Mouse (Mus musculus) MEL (cell line): ENCODE results near the gene Dmkn. TPM values are rescaled to one million over a fixed set of nuclear protein-coding genes. Genes with fewer than 3 reads are reported as not detected.

Experiments used
- DNase-seq: peaks from one replicate; pipeline ENCODE4 v3.0.0; 2011; ENCODE audit warnings: low read depth, low spot score
- H3K27ac ChIP-seq: 2 replicates; pipeline ENCODE4 v1.5.1; 2012; ENCODE audit warnings: low read depth, mild to moderate bottlenecking, control low read depth, low read length, moderate library complexity; ENCODE audit not compliant: control insufficient read depth
- H3K27me3 ChIP-seq, 2 experiments: fragments of 150-350 bp in 1 of 2; sonication (generic) in 1 of 2; 2 replicates each; pipeline ENCODE4 v1.6.1; 2012; ENCODE audit warnings: low read length in 2 of 2, mild to moderate bottlenecking in 2 of 2, improper control_type of control experiment in 1 of 2, moderate library complexity in 1 of 2; ENCODE audit not compliant: insufficient read depth in 2 of 2, control insufficient read depth in 1 of 2
- H3K36me3 ChIP-seq, 2 experiments: 2 replicates each; pipeline ENCODE4 v1.6.1; 2012 to 2014; ENCODE audit warnings: low read length in 2 of 2, improper control_type of control experiment in 1 of 2, inconsistent platforms in 1 of 2, mild to moderate bottlenecking in 1 of 2; ENCODE audit not compliant: insufficient read depth in 2 of 2, control insufficient read depth in 1 of 2
- H3K4me1 ChIP-seq, 2 experiments: fragments of 150-350 bp in 1 of 2; sonication (generic) in 1 of 2; 2 replicates each; pipeline ENCODE4 v1.6.1; 2012; ENCODE audit warnings: low read length in 2 of 2, improper control_type of control experiment in 1 of 2, mild to moderate bottlenecking in 1 of 2; ENCODE audit not compliant: insufficient read depth in 2 of 2, control insufficient read depth in 1 of 2
- H3K4me3 ChIP-seq, 2 experiments: fragments of 150-350 bp in 1 of 2; sonication (generic) in 1 of 2; 2 replicates each; pipeline ENCODE4 v1.5.1; 2012; ENCODE audit warnings: low read depth in 2 of 2, low read length in 2 of 2, mild to moderate bottlenecking in 2 of 2, moderate library complexity in 2 of 2, control low read depth in 1 of 2, improper control_type of control experiment in 1 of 2; ENCODE audit not compliant: control insufficient read depth in 1 of 2, insufficient read depth in 1 of 2
- H3K79me2 ChIP-seq: 2 replicates; pipeline ENCODE4 v1.6.1; 2012; ENCODE audit warnings: mild to moderate bottlenecking, low read length, moderate library complexity; ENCODE audit not compliant: control insufficient read depth, poor library complexity, insufficient read depth
- H3K9ac ChIP-seq: 2 replicates; pipeline ENCODE4 v1.6.1; 2012; ENCODE audit warnings: low read depth, mild to moderate bottlenecking, control low read depth, low read length, moderate library complexity; ENCODE audit not compliant: control insufficient read depth, poor library complexity, severe bottlenecking
- H3K9me3 ChIP-seq: fragments of 150-350 bp; sonication (generic); replicated peaks from 2 replicates; pipeline ENCODE4 v1.6.1; 2012; ENCODE audit warnings: mild to moderate bottlenecking, low read length, improper control_type of control experiment, moderate library complexity; ENCODE audit not compliant: insufficient read depth
- BHLHE40 ChIP-seq: IDR thresholded peaks from 2 replicates; pipeline ENCODE4 v1.6.1; 2012; ENCODE audit warnings: low read depth, mild to moderate bottlenecking, inconsistent platforms, low read length, improper control_type of control experiment, borderline replicate concordance
- CHD2 ChIP-seq: IDR thresholded peaks from 2 replicates; pipeline ENCODE4 v1.6.1; 2011; ENCODE audit warnings: low read length, improper control_type of control experiment
- CTCF ChIP-seq, 3 experiments: IDR thresholded peaks in 2 of 3; conservative IDR thresholded peaks in 1 of 3; 2 replicates each; pipeline ENCODE4 v1.5.1; 2011 to 2012; ENCODE audit warnings: low read length in 3 of 3, low read depth in 2 of 3, mild to moderate bottlenecking in 2 of 3, improper control_type of control experiment in 1 of 3, inconsistent platforms in 1 of 3, mixed read lengths in 1 of 3, moderate library complexity in 1 of 3; ENCODE audit not compliant: control insufficient read depth in 1 of 3, insufficient read depth in 1 of 3, poor library complexity in 1 of 3, severe bottlenecking in 1 of 3
- JUND ChIP-seq: IDR thresholded peaks from 2 replicates; pipeline ENCODE4 v1.6.1; 2011; ENCODE audit warnings: low read depth, mild to moderate bottlenecking, improper control_type of control experiment, low read length
- KAT2A ChIP-seq: conservative IDR thresholded peaks from 2 replicates; pipeline ENCODE4 v1.6.1; 2012; ENCODE audit warnings: low read depth, low read length, improper control_type of control experiment, inconsistent platforms
- MAFK ChIP-seq: IDR thresholded peaks from 2 replicates; pipeline ENCODE4 v1.6.1; 2011; ENCODE audit warnings: low read depth, mild to moderate bottlenecking, low read length, improper control_type of control experiment, borderline replicate concordance
- MAX ChIP-seq: IDR thresholded peaks from 2 replicates; pipeline ENCODE4 v1.6.1; 2011; ENCODE audit warnings: low read length, improper control_type of control experiment
- MAZ ChIP-seq: IDR thresholded peaks from 2 replicates; pipeline ENCODE4 v1.6.1; 2012; ENCODE audit warnings: low read depth, mild to moderate bottlenecking, inconsistent platforms, low read length, improper control_type of control experiment
- MEF2A ChIP-seq: IDR thresholded peaks from 2 replicates; pipeline ENCODE4 v1.6.1; 2014; ENCODE audit warnings: low read depth, mild to moderate bottlenecking, inconsistent platforms, low read length, improper control_type of control experiment; ENCODE audit not compliant: poor library complexity, insufficient replicate concordance, severe bottlenecking; ENCODE audit errors: extremely low read depth
- MXI1 ChIP-seq: IDR thresholded peaks from 2 replicates; pipeline ENCODE4 v1.6.1; 2011; ENCODE audit warnings: mild to moderate bottlenecking, low read depth, low read length, improper control_type of control experiment
- NELFE ChIP-seq: IDR thresholded peaks from 2 replicates; pipeline ENCODE4 v1.6.1; 2011; ENCODE audit warnings: low read depth, low read length, improper control_type of control experiment
- POLR2A ChIP-seq, 2 experiments: IDR thresholded peaks; 2 replicates each; pipeline ENCODE4 v1.6.1; 2011 to 2012; ENCODE audit warnings: low read length in 2 of 2, mild to moderate bottlenecking in 2 of 2, control low read depth in 1 of 2, improper control_type of control experiment in 1 of 2, low read depth in 1 of 2, moderate library complexity in 1 of 2; ENCODE audit not compliant: control insufficient read depth in 1 of 2, insufficient read depth in 1 of 2, poor library complexity in 1 of 2
- POLR2AphosphoS2 ChIP-seq: IDR thresholded peaks from 2 replicates; pipeline ENCODE4 v1.6.1; 2011; ENCODE audit warnings: low read length, improper control_type of control experiment
- POLR2AphosphoS5 ChIP-seq: IDR thresholded peaks from 2 replicates; pipeline ENCODE4 v1.6.1; 2012; ENCODE audit warnings: low read depth, borderline replicate concordance, mild to moderate bottlenecking, inconsistent platforms, low read length, moderate library complexity, mixed read lengths
- RCOR1 ChIP-seq: IDR thresholded peaks from 2 replicates; pipeline ENCODE4 v1.6.1; 2012; ENCODE audit warnings: low read depth, mild to moderate bottlenecking, inconsistent platforms, low read length, improper control_type of control experiment
- SMC3 ChIP-seq: IDR thresholded peaks from 2 replicates; pipeline ENCODE4 v1.6.1; 2011; ENCODE audit warnings: low read depth, low read length, improper control_type of control experiment
- TBP ChIP-seq: IDR thresholded peaks from 2 replicates; pipeline ENCODE4 v1.8.0; 2011; ENCODE audit warnings: low read depth, low read length, improper control_type of control experiment
- USF1 ChIP-seq: IDR thresholded peaks from 2 replicates; pipeline ENCODE4 v1.6.1; 2014; ENCODE audit warnings: low read depth, mild to moderate bottlenecking, inconsistent platforms, low read length, improper control_type of control experiment, moderate library complexity
- USF2 ChIP-seq, 2 experiments: IDR thresholded peaks; 2 replicates each; pipeline ENCODE4 v1.6.1; 2011 to 2012; ENCODE audit warnings: improper control_type of control experiment in 2 of 2, low read length in 2 of 2, borderline replicate concordance in 1 of 2, inconsistent platforms in 1 of 2, low read depth in 1 of 2, mild to moderate bottlenecking in 1 of 2; ENCODE audit not compliant: insufficient read depth in 1 of 2
- ZC3H11A ChIP-seq: IDR thresholded peaks from 2 replicates; pipeline ENCODE4 v1.6.1; 2012; ENCODE audit warnings: low read depth, mild to moderate bottlenecking, inconsistent platforms, low read length, improper control_type of control experiment
- ZKSCAN1 ChIP-seq: IDR thresholded peaks from 2 replicates; pipeline ENCODE4 v1.6.1; 2012; ENCODE audit warnings: low read depth, mild to moderate bottlenecking, inconsistent platforms, low read length, improper control_type of control experiment, moderate library complexity
- ZMIZ1 ChIP-seq: IDR thresholded peaks from 2 replicates; pipeline ENCODE4 v1.6.1; 2012; ENCODE audit warnings: low read depth, mild to moderate bottlenecking, inconsistent platforms, low read length, improper control_type of control experiment, moderate library complexity
- polyA plus RNA-seq, 2 experiments: library from polyadenylated mRNA; stranded (reverse) in 1 of 2; unstranded in 1 of 2; fragments of >175 nt in 1 of 2; fragments of >200 nt in 1 of 2; gene quantifications; 2 replicates each; pipeline versions ENCODE4 v1.2.1 to v1.2.4; 2012; ENCODE audit warnings: low replicate concordance in 2 of 2, low read depth in 1 of 2; ENCODE audit not compliant: insufficient read length in 2 of 2, insufficient read depth in 1 of 2, missing spikeins in 1 of 2
- total RNA-seq: library from RNA; depleted of rRNA; stranded (reverse); fragments of 300-350 nt; gene quantifications from 2 replicates; pipeline ENCODE4 v1.2.3, GENCODE M21; 2012

Dmkn gene
- total and polyA plus RNA-seq, 3 experiments = not detected

GRCm38 (mm10) chr7:30785721-30786546, 22.4 kb downstream of the Dmkn start:
- TF ChIP-seq CTCF (IDR thresholded peaks at IDR 0.05 in 2 of 3, conservative IDR thresholded peaks at IDR 0.05 in 1 of 3; ENCODE audit: control insufficient read depth in 1 of 3, insufficient read depth in 1 of 3, low read depth in 2 of 3, low read length in 3 of 3, poor library complexity in 1 of 3, severe bottlenecking in 1 of 3) (no peak), CHD2 (no peak), KAT2A (no peak), RCOR1 (no peak), MXI1 (no peak), MAX (no peak), BHLHE40 (no peak), TBP (no peak), NELFE (no peak), USF1 (no peak), MAZ (no peak), MEF2A (no peak)
- TF ChIP-seq, all 39 proteins: peak for 0
- Histone ChIP-seq H3K4me1 (peaks cover 0 to 5% of the 10 kb centered on the region in 2 experiments; a peak in 1 of 4 replicates), H3K4me3 (no peak overlapping the region), H3K9ac (no peak overlapping the region), H3K27ac (no peak overlapping the region), H3K9me3 (no peaks in the 10 kb centered on the region), H3K27me3 (peaks cover 0 to 10% of the 10 kb centered on the region in 2 experiments; a peak in 3 of 4 replicates), H3K36me3 (no peaks in the 10 kb centered on the region), H3K79me2 (no peaks in the 10 kb centered on the region)
- no peak for DNase-seq

DNA sequence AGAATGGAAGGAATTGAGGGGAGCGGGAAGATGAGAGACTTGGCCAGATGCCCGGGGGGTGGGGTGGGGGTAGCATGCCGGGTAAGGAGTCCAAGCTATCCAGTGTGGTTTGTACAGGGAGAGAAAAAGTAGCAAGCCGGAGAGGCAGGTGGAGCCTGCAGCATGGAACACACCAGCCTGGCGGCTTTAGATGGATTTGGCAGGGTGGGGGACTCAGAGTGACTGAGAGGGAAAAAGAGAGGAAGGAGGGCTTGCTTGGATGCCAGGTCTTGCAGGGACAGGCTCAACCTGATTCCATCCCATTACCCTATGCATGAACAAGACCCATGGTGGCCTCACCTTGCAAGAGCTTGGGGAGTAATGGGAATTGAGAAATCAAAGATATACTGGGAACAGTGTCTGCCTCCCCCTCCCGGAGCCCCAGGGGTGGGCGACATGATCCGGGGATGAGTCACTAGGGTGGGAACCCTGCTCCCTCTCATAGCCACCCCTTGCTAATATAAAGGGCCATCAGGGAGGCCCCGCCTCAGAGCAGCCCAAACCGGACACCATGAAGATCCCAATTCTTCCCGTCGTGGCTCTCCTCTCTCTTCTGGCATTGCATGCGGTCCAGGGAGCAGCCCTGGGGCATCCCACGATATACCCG, 23.9 kb downstream of the Dmkn start, which contains the start of gene Krtdap:
Krtdap (plus strand) TSS at position 520 of the 646 bp plus-strand sequence.
- Histone ChIP-seq H3K9me3 (no peaks in the 10 kb centered on the region), H3K4me3 (no peak within 1 kb of the TSS), H3K79me2 (no peaks in the 10 kb centered on the region), H3K4me1 (no peaks in the 10 kb centered on the region), H3K27me3 (peaks cover 0 to 10% of the 10 kb centered on the region in 2 experiments; a peak in 3 of 4 replicates)
- no peak for TF ChIP-seq ZMIZ1
- no peak for TF ChIP-seq MAZ
- TF ChIP-seq ZC3H11A = no peak
- no peak for TF ChIP-seq RCOR1
- no peak for TF ChIP-seq POLR2A (IDR thresholded peaks at IDR 0.05; ENCODE audit: control insufficient read depth in 1 of 2, insufficient read depth in 1 of 2, low read depth in 1 of 2, low read length in 2 of 2, poor library complexity in 1 of 2)
- TF ChIP-seq POLR2AphosphoS5 = no peak
- no peak for TF ChIP-seq SMC3
- no peak for TF ChIP-seq USF1
- TF ChIP-seq ZKSCAN1 = no peak
- TF ChIP-seq POLR2AphosphoS2 = no peak
- no peak for TF ChIP-seq USF2 (IDR thresholded peaks at IDR 0.05; ENCODE audit: borderline replicate concordance in 1 of 2, insufficient read depth in 1 of 2, low read depth in 1 of 2, low read length in 2 of 2)
- TF ChIP-seq NELFE = no peak
- no peak for TF ChIP-seq MAFK
- no peak for TF ChIP-seq CTCF (IDR thresholded peaks at IDR 0.05 in 2 of 3, conservative IDR thresholded peaks at IDR 0.05 in 1 of 3; ENCODE audit: control insufficient read depth in 1 of 3, insufficient read depth in 1 of 3, low read depth in 2 of 3, low read length in 3 of 3, poor library complexity in 1 of 3, severe bottlenecking in 1 of 3)
- TF ChIP-seq JUND = no peak
- TF ChIP-seq TBP = no peak
- TF ChIP-seq MAX = no peak
- TF ChIP-seq CHD2 = no peak
- TF ChIP-seq, all 39 proteins: peak for 0
- Histone ChIP-seq H3K36me3 (no peaks in the 10 kb centered on the region), H3K27ac (no peak within 1 kb of the TSS), H3K9ac (no peak within 1 kb of the TSS)
- DNase-seq = no peak
